Mouse (Mus musculus) left cerebral cortex, postnatal 14 days (tissue): Measurements from ENCODE around the gene Cd5. TPM values are rescaled to one million over a fixed set of nuclear protein-coding genes. Genes with fewer than 3 reads are reported as not detected.

ENCODE experiments used
- DNase-seq, 2 experiments: peaks; one replicate each; pipeline ENCODE4 v3.0.0; 2021 to 2022; ENCODE audit warnings: low spot score in 2 of 2, mixed read lengths in 1 of 2
- intact Hi-C: fragments of 180-260 bp; cut with DNase I; formaldehyde crosslinking; loops from one replicate; pipeline ENCODE4 v1.15.1; 2025
- total RNA-seq, 2 experiments: library from RNA; stranded (reverse); gene quantifications; 2 replicates each; pipeline ENCODE4 v1.2.3; 2021

The Cd5 gene
- total RNA-seq, 2 experiments from 2014 or later: 0.17 to 0.22 TPM

DNA sequence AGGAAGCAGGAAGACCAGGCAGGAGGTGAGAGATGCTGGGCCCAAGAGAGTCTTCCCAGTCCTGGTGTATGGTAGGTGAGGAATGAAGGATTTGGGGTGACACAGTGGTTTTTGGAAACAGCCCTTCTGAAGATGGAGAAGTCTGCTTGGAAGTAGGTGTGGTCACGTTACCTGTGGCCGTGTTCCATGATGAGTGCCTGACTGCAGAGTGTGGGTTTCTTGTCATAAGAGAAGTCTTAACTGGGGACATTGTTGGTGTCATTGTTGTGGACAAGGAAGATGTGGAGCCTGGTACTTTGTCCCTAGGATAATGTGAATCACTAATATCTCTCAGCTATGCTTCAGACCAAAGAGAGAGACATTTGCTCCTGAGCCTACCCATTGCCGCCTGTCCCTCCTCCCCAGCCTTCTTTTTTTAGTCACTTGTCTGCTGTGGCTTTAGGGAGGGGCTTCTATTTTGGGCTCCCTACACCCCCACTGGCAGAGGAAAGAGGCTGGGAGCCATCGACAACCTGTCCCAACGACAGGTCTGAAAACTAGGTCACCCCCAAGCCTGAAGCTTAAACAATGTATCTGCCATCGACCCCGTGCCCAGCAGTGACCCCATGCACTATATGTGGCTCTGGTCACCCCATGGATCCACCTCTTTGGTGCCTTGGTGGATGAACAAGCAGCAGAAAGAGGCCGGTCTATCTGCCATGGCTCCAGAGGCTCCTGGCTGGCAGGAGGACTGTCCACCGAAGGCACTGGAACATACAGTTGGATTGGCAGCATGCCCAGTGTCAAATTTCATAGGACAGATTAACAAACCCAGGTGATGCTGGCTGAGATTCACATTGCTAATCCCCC is 21.4 kb upstream of the Cd5 start:
- intact Hi-C loops: no loop called here
- DNase-seq: peak in 1 of 2 experiments; percentile 41

DNA sequence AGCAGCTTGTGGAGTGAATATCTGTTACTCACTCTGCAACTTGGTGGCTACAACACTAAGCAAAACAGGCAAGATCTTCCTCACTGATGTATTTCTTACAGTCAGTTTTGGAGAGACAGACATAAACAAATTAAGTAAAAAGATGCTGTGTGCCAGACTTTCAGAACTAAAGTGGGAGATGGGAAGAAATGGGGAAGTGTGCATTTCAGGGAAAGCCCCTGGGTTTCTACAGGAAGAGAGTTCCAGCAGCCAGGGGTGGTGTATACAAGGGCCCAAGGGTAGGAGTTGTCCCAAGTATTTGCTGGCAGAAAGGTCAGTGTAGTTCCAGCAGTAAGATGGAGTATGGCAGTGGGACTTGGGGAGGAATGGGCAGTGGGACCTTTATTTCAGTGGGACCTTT is 20.7 kb upstream of the Cd5 start:
- no peak for DNase-seq
- intact Hi-C loops: no loop called here

DNA sequence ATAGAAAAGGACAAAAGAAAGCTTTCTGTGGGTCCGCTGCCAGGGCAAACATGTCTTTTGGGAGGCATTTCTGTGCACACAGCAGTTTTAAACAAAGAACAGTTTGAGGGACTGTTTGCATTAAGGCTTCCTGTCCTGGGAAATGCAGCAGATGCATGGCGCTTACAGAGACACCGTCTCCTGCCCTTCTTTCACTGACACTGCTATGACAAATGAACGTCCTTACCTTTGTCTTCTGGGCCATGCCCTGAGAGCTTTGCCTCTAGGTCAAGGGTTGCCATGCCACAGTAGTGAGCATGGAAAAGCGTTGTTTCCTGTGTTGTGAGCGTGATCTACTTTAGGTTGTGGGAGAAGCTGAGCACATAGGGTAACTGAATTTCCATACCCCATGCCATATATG is 19.9 kb upstream of the Cd5 start:
- DNase-seq: no peak
- intact Hi-C loops: no loop called here

DNA sequence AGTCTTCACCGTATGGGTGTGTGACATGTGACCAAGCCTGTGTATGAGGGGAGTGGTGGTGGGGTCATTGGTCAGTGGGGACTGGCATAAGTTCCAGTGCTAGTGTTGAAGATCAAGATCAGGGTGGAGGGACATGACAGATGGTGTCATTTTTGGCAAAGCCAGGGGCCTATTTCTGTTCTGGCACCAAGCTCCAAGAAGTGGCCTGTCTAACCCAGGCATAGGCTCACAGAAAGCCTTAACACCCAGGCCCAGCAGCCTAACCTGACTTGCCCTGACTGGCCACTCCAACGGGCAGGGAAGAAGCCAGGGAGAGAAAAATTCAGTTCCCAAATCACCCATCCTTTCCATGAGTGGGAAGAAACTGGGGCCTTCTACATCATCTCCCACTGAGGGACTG is 18.7 kb upstream of the Cd5 start:
- intact Hi-C loops: no loop called here
- DNase-seq: no peak

DNA sequence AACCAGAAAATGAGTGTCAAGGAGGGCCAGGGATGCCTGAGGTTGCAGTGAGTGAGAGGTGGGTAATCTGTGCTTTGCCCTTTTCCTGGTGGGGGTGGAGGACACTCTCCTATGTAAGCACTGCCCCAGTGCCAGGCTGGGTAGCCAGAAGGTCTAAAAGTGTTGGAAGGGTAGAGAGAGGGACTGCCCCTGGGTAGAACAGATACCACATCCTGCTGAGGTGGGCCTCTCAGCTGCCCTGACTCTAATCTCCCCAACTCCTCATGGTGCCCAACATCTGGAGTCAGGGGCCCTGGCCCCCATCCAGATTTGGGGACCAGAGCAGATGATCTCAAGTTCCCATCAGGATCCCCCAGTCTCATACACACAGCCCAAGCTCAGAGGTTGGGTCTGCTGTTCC is 18.3 kb upstream of the Cd5 start:
- intact Hi-C loops: no loop called here
- no peak for DNase-seq

DNA sequence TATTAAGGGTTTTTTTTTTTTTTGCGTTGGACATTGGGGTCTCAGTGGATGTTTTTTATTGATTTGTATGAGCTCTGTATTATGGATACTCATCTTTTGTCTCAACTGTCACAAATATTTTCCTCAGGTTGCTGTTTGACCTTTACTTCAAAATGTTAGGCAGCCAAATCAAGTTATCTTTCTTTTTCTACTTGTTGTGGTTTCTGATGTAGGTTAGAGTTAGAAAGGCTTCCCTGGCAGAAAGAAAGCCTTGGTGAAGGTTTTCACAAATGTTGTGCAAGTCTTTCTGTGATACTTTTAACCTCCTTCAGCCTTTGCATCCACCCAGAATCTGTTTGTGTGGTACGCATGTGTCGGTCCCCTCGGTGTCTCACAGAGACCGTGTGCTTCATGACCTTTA is 13.8 kb upstream of the Cd5 start:
- intact Hi-C loops: no loop called here
- no peak for DNase-seq

DNA sequence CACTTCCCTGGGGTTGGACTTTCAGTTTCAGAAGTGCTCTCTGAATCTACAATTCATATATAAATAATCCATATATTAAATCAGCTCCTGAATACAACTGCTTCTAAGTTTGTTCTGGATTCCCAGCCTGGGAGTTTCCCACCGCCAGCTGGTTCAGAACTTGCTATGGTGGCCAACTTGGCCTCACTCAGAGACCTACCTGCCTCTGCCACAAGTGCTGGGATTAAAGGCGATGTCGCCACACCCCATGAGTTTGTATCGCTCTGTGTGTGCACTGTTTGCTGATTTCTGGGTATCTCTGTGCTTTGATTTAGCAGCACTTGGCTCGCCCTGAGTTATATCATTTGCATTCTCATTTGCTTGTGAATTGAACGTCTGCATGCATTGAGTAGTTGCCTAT is 13.3 kb upstream of the Cd5 start:
- no peak for DNase-seq
- intact Hi-C loops: no loop called here

DNA sequence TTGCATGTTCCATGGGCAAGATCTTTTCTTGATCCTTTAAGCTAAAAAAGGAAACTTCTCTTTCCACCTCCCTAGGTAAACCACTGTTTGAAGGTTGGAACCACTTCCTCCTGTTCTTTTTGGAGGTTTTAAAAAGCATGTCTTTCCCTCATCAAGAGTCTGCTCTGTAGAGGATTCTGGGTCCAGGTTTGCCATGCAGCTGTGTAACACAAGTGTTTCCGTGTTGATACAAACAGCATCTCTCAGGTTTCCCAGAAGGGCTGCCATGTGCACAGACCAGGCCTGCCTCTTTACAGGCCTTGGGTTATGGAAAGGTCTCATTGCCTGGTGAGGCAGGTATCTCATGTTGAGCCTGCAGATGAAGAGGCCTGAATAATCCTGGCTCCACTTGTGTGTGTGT is 12.8 kb upstream of the Cd5 start:
- intact Hi-C loops: no loop called here
- no peak for DNase-seq

DNA sequence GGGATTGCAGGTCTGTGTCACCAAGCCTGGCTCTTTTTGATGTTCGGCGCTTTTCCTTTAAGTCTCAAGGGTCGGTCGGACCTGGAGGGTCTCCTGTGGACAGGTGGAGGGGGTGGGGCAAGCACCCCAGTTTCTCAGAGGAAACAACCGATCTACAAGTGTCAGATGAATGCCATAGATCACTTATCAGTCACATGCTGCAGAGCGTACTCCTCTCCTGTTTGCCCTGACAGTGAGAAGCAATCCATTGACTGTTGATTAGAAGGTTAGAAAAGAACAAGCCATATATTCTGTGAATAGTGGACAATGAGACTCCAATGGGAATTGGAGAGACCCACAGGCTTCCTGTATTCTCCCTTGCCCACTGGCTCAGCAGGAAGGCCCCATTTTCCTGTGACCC is 11.4 kb upstream of the Cd5 start:
- intact Hi-C loops: no loop called here
- DNase-seq: no peak

DNA sequence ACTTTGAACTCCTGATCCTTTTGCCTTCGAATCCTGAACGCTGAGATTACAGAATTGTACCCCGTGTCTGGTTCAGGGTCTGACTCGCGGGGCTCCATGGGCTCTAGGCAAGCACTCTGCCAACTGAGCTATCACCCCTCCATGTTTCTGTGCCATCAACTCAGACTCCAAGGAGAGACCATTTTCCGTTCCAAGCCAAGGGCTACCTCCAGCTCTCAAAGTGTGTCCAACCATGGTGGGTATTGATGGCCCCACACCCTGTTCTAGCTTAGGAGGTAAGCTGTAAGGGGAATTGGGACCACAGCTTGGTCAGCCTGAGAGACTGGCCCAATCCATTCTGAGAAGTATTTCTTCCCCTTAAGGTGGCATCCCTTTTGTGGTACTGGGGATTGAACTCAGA is 10.5 kb upstream of the Cd5 start:
- intact Hi-C loops: no loop called here
- DNase-seq: no peak

DNA sequence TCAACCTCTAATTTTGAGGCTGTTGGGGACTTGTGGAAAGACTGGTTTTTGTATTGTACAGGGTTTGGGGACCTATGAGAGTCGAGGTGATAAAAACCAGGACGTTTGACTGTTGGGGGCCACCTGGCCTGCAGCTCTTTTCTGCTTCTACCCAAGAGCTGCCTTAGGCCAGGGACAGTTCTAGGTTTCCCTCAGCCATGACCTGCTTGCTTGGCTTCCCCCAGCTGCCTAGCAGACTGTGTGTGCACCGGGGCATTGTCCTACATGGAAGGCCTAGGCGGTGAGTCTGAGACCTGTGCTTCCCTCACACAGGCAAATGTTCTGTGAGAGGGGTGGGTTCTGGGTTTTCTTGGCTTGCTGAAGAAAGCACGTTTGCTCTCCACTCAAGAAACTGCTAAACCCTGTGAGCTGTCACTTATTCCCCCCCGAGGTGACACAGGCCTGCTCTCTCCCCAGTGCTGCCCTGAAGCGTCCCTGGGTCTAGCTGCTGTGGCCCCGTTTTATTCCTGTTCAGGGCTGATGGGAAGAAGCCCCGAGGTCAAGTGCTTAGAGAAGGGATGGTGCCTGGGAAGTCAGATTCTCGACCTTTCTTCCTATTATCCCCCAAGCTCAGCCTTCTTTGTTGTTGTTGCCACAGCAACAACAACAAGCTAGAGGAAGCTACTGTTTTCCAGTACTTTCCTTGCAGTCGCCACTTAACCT is 9.8 kb upstream of the Cd5 start:
- intact Hi-C loops: no loop called here
- no peak for DNase-seq

DNA sequence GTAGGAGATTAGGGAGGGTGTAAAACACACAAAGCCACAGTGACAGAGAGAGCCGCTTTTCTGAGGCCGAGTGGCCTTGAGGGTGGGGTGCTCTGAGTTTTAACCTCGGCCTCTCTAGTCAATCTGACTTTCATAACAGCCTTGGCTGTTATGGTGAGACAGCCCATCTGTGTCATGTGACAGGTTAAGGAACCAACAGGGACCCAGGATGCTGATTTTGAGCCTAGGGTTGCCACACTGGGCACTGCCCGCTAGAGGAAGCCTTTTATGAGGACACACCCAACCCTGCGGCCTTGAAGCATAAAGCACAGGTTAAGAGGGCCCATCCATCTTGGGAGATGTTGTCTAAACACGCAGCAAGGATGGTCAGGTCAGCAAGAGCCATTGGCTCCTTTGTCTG is 8.9 kb upstream of the Cd5 start:
- DNase-seq: no peak
- intact Hi-C loops: no loop called here

DNA sequence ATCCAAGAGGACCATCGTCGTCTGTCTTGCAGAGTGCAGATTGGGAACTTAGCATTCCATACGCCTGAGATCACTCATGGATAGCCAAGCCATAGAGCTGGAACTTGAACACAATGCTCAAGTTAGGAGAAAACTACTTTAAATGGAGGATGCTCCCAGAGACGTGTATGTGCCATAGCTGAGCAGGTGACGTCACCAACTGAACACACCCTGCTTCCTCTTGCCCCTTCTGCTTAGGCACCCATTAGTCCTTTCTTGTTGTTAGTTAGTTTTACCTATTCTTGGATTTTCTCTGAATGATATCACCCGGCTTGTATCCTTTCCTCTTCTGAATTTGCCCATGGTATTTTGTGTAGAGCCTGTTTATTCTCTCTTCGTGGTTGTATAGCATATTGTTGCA is 8.4 kb upstream of the Cd5 start:
- DNase-seq: no peak
- intact Hi-C loops: no loop called here

DNA sequence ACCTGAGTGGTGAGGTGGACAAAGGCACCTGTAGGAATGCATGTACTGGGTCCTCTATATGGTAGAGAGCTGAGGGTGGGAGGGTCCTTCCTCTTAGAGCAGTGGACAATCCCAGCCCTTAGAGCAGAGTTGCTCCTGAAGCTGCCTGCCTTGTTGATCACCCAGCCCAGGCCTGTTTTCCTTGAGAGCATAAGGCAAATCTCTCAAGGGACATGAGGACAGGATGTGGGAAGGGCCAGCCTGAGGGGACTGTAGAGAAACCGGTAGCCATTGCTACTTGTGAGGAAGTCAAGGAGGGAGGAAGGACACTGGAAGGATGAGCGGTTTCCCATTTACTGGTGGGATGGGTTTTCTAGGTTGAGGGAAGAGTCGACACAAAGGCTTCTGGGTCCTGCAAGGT is 3.8 kb upstream of the Cd5 start:
- no peak for DNase-seq
- intact Hi-C loops: no loop called here

DNA sequence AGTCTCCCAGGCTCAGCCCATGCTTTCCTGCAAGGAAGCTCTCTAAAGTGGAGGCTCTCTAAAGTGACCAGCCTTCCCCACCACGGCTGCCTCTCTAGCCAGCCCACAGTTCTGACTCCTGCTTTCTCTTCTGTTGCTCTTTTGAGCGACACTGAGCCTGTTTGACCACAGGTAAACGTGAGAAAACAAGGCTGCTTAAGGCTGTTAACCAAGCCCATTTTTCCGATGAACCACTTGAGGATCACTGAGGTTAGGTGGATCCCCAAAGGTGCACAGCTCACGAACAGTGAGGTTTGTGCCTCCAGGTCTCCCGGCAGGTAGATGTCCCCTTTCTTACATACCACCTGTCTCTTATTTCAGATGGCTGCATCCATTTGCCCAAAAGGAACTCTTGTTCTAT is 3.3 kb upstream of the Cd5 start:
- no peak for DNase-seq
- intact Hi-C loops: no loop called here

DNA sequence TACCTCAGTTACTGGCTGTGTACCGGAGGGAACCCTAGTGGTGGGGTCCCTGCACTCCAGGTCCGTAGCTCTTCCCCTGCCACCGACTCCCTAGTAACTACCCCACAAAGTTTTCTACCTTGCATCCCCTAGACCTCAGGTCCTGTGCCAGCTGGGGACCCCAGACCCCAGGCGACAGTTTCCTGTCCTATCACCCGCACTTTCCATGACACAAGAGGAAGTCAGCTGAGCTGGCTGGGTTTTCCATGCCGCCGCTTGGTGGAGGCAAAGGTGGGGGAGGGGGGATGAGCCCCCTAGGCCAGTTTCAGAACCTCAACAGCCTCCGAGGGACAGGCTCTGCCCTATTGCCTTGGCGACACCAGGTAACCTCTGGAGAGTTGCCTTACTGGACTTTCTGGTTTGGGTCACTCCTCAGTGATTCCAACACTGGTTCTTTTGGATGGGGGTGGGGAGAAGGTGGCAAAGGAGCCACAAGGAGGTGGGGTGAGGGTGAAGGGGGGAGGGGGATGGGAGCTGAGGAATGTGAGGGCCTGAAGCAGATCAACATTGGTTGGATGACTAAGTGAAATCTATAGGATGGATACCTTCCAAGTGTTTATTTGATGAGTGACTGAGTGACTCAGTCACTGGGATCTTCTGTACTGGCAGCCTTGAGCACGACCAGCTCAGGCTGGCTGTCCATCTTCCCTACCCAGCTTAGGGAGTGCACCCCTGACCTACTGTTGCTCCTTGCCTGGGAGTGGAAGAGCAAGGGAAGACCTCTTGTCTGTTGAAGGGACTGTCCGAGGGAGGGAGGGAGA is 2.0 kb upstream of the Cd5 start:
- intact Hi-C loops: no loop called here
- no peak for DNase-seq

DNA sequence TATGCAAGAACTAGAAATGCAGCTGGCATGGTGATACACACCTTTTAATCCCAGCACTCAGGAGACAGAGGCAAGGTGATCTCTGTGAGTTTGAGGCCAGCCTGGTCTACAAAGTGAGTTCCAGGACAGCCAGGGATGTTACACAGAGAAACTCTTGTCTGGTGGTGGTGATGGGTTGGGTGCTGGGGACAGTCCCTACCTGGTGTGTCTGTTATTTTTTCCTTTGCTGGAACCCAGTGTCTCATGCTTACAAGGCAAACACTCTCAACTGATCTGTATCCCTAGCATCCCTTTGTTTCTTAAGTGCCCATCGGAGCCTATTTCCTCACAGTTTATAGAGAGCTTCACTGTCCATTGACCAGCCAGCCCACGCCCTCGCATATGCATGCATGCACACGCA is 1.1 kb upstream of the Cd5 start:
- intact Hi-C loops: no loop called here
- DNase-seq: no peak

DNA sequence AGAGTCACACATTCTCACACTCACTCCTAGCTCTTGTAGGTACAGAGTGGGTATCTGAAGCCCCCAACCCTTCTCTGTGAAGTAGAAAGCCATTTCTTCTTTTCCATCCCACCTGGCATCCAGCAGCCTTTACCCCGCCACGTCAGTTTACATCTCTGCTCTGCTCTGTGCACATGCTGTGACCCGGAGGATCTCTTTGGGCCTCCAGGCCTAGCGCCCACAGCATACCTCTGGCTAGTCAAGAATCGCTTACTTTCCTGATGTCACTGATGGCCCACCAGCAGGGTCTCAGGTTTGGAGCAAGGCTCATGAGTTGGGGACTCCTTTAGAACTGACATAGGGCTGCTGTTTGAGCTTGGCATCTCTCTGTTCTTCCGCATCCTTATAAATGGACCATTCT is 764 bp downstream of the Cd5 start:
- no peak for DNase-seq
- intact Hi-C loops: no loop called here

DNA sequence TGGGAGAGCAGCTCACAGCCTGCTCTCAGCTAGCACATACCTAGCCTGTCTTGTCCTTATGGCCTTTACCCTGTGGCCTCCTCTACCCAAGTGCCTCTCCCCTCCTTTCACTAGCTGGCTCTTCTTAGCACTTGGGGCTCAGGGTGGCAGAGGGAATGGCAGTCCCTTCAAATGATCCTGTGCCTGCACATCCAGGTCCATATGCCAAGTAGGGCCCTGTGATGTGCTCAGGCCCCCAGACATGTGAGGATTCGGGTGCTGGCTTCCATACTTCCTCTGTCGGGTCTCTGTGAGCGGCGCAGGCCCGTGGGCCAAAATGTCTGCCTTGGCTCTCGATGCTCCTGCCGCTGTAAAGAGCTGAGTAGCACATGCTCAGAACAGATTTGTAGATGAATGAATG is 2.9 kb downstream of the Cd5 start:
- DNase-seq: no peak
- intact Hi-C loops: no loop called here

DNA sequence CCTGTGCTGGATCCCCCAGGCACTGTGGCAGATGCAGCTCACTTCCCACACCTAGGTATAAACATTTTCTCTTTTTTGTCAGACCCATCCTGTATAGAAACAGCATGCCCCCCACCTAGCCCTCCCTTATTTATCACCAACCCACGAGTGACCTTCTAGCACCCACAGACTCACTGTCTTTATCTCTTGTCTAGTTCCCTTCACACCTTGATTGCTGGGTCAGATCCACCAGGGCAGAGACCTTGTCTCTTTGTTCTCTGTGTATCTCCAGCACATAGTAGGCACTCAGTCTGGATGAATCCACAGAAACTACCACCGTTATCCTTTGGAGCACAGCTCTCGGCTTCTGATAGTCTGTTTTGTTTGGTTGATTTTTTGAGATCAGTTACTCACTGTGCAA is 3.7 kb downstream of the Cd5 start:
- intact Hi-C loops: no loop called here
- no peak for DNase-seq

DNA sequence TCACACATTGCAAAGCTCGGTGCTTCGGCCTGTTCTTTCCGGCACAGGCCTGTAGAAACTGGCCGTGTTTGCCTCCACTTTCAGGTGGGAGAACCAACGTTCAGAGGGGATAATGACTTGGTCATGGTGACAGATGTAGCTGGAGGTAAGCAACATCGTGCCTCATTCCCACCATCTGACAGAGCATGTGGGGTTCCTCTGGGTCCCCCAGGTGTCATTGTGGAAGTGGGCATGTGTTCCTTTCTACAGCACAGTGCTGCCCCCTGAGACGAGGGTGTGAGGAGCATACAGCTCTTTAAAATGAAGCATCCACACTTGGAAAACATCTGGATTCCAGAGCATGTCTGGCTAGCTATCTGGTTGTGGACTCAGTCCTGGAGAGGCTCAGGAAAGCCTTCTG is 4.2 kb downstream of the Cd5 start:
- no peak for DNase-seq
- intact Hi-C loops: no loop called here
